Mouse (Mus musculus): ENCODE measurements at regions not wholly inside any gene's neighbourhood (a gene's known extent, or its start where the extent isn't known, plus 50 kb on each side); places are given as distances from the start of the nearest gene placed in this dataset.

GRCm38 (mm10) chr10:37423047-37423446 is 284.3 kb upstream of the Marcks start:
- Histone ChIP-seq H3K9me3 (replicated peaks; ENCODE audit: control insufficient read depth, low read length) (no peaks in the 10 kb centered on the region), H3K27ac (ENCODE audit: low read depth, low read length) (no peak overlapping the region), H3K36me3 (ENCODE audit: control insufficient read depth, insufficient read depth, low read length) (no peaks in the 10 kb centered on the region), H3K9ac (ENCODE audit: low read depth, low read length) (no peak overlapping the region), H3K4me2 (no peak overlapping the region), H3K4me1 (ENCODE audit: control insufficient read depth, insufficient read depth, low read length) (peaks cover 4% of the 10 kb centered on the region; the same call in 1 of the 2 replicates), H3K4me3 (ENCODE audit: low read depth, low read length) (no peak overlapping the region), H3K27me3 (ENCODE audit: control insufficient read depth, insufficient read depth, low read length) (no peaks in the 10 kb centered on the region)
- WGBS (ENCODE audit: insufficient replicate concordance): 45% methylated on average over 1 of the region's 1 CpGs
- no peak for ATAC-seq (replicated peaks; ENCODE audit: insufficient number of reproducible peaks, low FRiP score, low TSS enrichment)

GRCm38 (mm10) chr10:37422612-37423011 is 283.9 kb upstream of the Marcks start:
- ATAC-seq (replicated peaks; ENCODE audit: insufficient number of reproducible peaks, low FRiP score, low TSS enrichment): no peak
- H3K36me3 ChIP-seq (ENCODE audit: control insufficient read depth, insufficient read depth, low read length): no peaks in the 10 kb centered on the region
- H3K4me1 ChIP-seq (ENCODE audit: control insufficient read depth, insufficient read depth, low read length): peaks cover 4% of the 10 kb centered on the region; the same call in 1 of the 2 replicates
- H3K27me3 ChIP-seq (ENCODE audit: control insufficient read depth, insufficient read depth, low read length): no peaks in the 10 kb centered on the region
- H3K4me2 ChIP-seq: no peak overlapping the region
- WGBS (ENCODE audit: insufficient replicate concordance): 48% methylated on average over 2 of the region's 2 CpGs
- H3K9me3 ChIP-seq (replicated peaks; ENCODE audit: control insufficient read depth, low read length): no peaks in the 10 kb centered on the region
- no peak overlapping the region for H3K4me3 ChIP-seq (ENCODE audit: low read depth, low read length)
- H3K27ac ChIP-seq (ENCODE audit: low read depth, low read length): no peak overlapping the region
- no peak overlapping the region for H3K9ac ChIP-seq (ENCODE audit: low read depth, low read length)

- Histone ChIP-seq H3K9ac (ENCODE audit: low read depth, low read length) (no peak overlapping the region), H3K36me3 (ENCODE audit: control insufficient read depth, insufficient read depth, low read length) (no peaks in the 10 kb centered on the region), H3K27me3 (ENCODE audit: control insufficient read depth, insufficient read depth, low read length) (no peaks in the 10 kb centered on the region), H3K4me1 (ENCODE audit: control insufficient read depth, insufficient read depth, low read length) (no peaks in the 10 kb centered on the region), H3K4me3 (ENCODE audit: low read depth, low read length) (no peak overlapping the region), H3K9me3 (replicated peaks; ENCODE audit: control insufficient read depth, low read length) (no peaks in the 10 kb centered on the region), H3K27ac (ENCODE audit: low read depth, low read length) (no peak overlapping the region), H3K4me2 (no peak overlapping the region)
- ATAC-seq (replicated peaks; ENCODE audit: insufficient number of reproducible peaks, low FRiP score, low TSS enrichment): no peak
- 74% methylated on average over 1 of the region's 1 CpGs for WGBS (ENCODE audit: insufficient replicate concordance)
Measured at GRCm38 (mm10) chr10:37416321-37416720, 277.6 kb upstream of the Marcks start.

- Histone ChIP-seq H3K4me3 (ENCODE audit: low read depth, low read length) (no peak overlapping the region), H3K9me3 (replicated peaks; ENCODE audit: control insufficient read depth, low read length) (no peaks in the 10 kb centered on the region), H3K36me3 (ENCODE audit: control insufficient read depth, insufficient read depth, low read length) (no peaks in the 10 kb centered on the region), H3K4me2 (no peak overlapping the region), H3K9ac (ENCODE audit: low read depth, low read length) (no peak overlapping the region), H3K27me3 (ENCODE audit: control insufficient read depth, insufficient read depth, low read length) (no peaks in the 10 kb centered on the region), H3K4me1 (ENCODE audit: control insufficient read depth, insufficient read depth, low read length) (no peaks in the 10 kb centered on the region), H3K27ac (ENCODE audit: low read depth, low read length) (no peak overlapping the region)
- no peak for ATAC-seq (replicated peaks; ENCODE audit: insufficient number of reproducible peaks, low FRiP score, low TSS enrichment)
- WGBS (ENCODE audit: insufficient replicate concordance): 87% methylated on average over 1 of the region's 1 CpGs
Measured at GRCm38 (mm10) chr10:37412401-37412800, 273.7 kb upstream of the Marcks start.

- H3K36me3 ChIP-seq (ENCODE audit: control insufficient read depth, insufficient read depth, low read length): no peaks in the 10 kb centered on the region
- ATAC-seq (replicated peaks; ENCODE audit: insufficient number of reproducible peaks, low FRiP score, low TSS enrichment): no peak
- no peak overlapping the region for H3K4me2 ChIP-seq
- no peaks in the 10 kb centered on the region for H3K4me1 ChIP-seq (ENCODE audit: control insufficient read depth, insufficient read depth, low read length)
- 62% methylated on average over 1 of the region's 1 CpGs for WGBS (ENCODE audit: insufficient replicate concordance)
- no peaks in the 10 kb centered on the region for H3K9me3 ChIP-seq (replicated peaks; ENCODE audit: control insufficient read depth, low read length)
- no peak overlapping the region for H3K9ac ChIP-seq (ENCODE audit: low read depth, low read length)
- H3K27me3 ChIP-seq (ENCODE audit: control insufficient read depth, insufficient read depth, low read length): no peaks in the 10 kb centered on the region
- H3K4me3 ChIP-seq (ENCODE audit: low read depth, low read length): no peak overlapping the region
- H3K27ac ChIP-seq (ENCODE audit: low read depth, low read length): no peak overlapping the region
Measured at GRCm38 (mm10) chr10:37409749-37410148, 271.0 kb upstream of the Marcks start.

- no peaks in the 10 kb centered on the region for H3K9me3 ChIP-seq (replicated peaks; ENCODE audit: control insufficient read depth, low read length)
- H3K9ac ChIP-seq (ENCODE audit: low read depth, low read length): no peak overlapping the region
- H3K36me3 ChIP-seq (ENCODE audit: control insufficient read depth, insufficient read depth, low read length): no peaks in the 10 kb centered on the region
- no peak overlapping the region for H3K4me3 ChIP-seq (ENCODE audit: low read depth, low read length)
- 87% methylated on average over 2 of the region's 2 CpGs for WGBS (ENCODE audit: insufficient replicate concordance)
- no peaks in the 10 kb centered on the region for H3K4me1 ChIP-seq (ENCODE audit: control insufficient read depth, insufficient read depth, low read length)
- no peak for ATAC-seq (replicated peaks; ENCODE audit: insufficient number of reproducible peaks, low FRiP score, low TSS enrichment)
- H3K27ac ChIP-seq (ENCODE audit: low read depth, low read length): no peak overlapping the region
- H3K4me2 ChIP-seq: no peak overlapping the region
- H3K27me3 ChIP-seq (ENCODE audit: control insufficient read depth, insufficient read depth, low read length): no peaks in the 10 kb centered on the region
Measured at GRCm38 (mm10) chr10:37407487-37407886, 268.8 kb upstream of the Marcks start.

GRCm38 (mm10) chr10:37404933-37405332 is 266.2 kb upstream of the Marcks start:
- WGBS (ENCODE audit: insufficient replicate concordance): 81% methylated on average over 4 of the region's 4 CpGs

GRCm38 (mm10) chr10:37404407-37404806 is 265.7 kb upstream of the Marcks start:
- no peak overlapping the region for H3K4me2 ChIP-seq
- no peak overlapping the region for H3K4me3 ChIP-seq (ENCODE audit: low read depth, low read length)
- no peaks in the 10 kb centered on the region for H3K4me1 ChIP-seq (ENCODE audit: control insufficient read depth, insufficient read depth, low read length)
- H3K27ac ChIP-seq (ENCODE audit: low read depth, low read length): no peak overlapping the region
- no peak overlapping the region for H3K9ac ChIP-seq (ENCODE audit: low read depth, low read length)
- no peak for ATAC-seq (replicated peaks; ENCODE audit: insufficient number of reproducible peaks, low FRiP score, low TSS enrichment)
- no peaks in the 10 kb centered on the region for H3K36me3 ChIP-seq (ENCODE audit: control insufficient read depth, insufficient read depth, low read length)
- H3K9me3 ChIP-seq (replicated peaks; ENCODE audit: control insufficient read depth, low read length): no peaks in the 10 kb centered on the region
- no peaks in the 10 kb centered on the region for H3K27me3 ChIP-seq (ENCODE audit: control insufficient read depth, insufficient read depth, low read length)

More at GRCm38 (mm10) chr10:37404933-37405332, 266.2 kb upstream of the Marcks start:
- Histone ChIP-seq H3K4me3 (ENCODE audit: low read depth, low read length) (no peak overlapping the region), H3K4me1 (ENCODE audit: control insufficient read depth, insufficient read depth, low read length) (no peaks in the 10 kb centered on the region), H3K4me2 (no peak overlapping the region), H3K27ac (ENCODE audit: low read depth, low read length) (no peak overlapping the region), H3K36me3 (ENCODE audit: control insufficient read depth, insufficient read depth, low read length) (no peaks in the 10 kb centered on the region), H3K27me3 (ENCODE audit: control insufficient read depth, insufficient read depth, low read length) (no peaks in the 10 kb centered on the region), H3K9ac (ENCODE audit: low read depth, low read length) (no peak overlapping the region), H3K9me3 (replicated peaks; ENCODE audit: control insufficient read depth, low read length) (no peaks in the 10 kb centered on the region)
- no peak for ATAC-seq (replicated peaks; ENCODE audit: insufficient number of reproducible peaks, low FRiP score, low TSS enrichment)

GRCm38 (mm10) chr10:37402376-37402775 is 263.7 kb upstream of the Marcks start:
- peaks cover 4% of the 10 kb centered on the region; the same call in 1 of the 2 replicates for H3K4me1 ChIP-seq (ENCODE audit: control insufficient read depth, insufficient read depth, low read length)
- no peak for ATAC-seq (replicated peaks; ENCODE audit: insufficient number of reproducible peaks, low FRiP score, low TSS enrichment)
- H3K9ac ChIP-seq (ENCODE audit: low read depth, low read length): no peak overlapping the region
- 79% methylated on average over 1 of the region's 1 CpGs for WGBS (ENCODE audit: insufficient replicate concordance)
- H3K27me3 ChIP-seq (ENCODE audit: control insufficient read depth, insufficient read depth, low read length): no peaks in the 10 kb centered on the region
- H3K4me3 ChIP-seq (ENCODE audit: low read depth, low read length): no peak overlapping the region
- no peaks in the 10 kb centered on the region for H3K9me3 ChIP-seq (replicated peaks; ENCODE audit: control insufficient read depth, low read length)
- H3K36me3 ChIP-seq (ENCODE audit: control insufficient read depth, insufficient read depth, low read length): no peaks in the 10 kb centered on the region
- no peak overlapping the region for H3K27ac ChIP-seq (ENCODE audit: low read depth, low read length)
- no peak overlapping the region for H3K4me2 ChIP-seq

Measured in heart, embryonic 11.5 days (tissue).